Mouse (Mus musculus) heart, adult 2 months (tissue): Measurements from ENCODE around the gene Ispd.

Experiments used
- CTCF ChIP-seq: fragments of 200-600 bp; IDR thresholded peaks from 2 replicates; pipeline ENCODE4 v1.8.1; 2022; ENCODE audit warnings: antibody characterized with exemption, mild to moderate bottlenecking, moderate library complexity
- POLR2A ChIP-seq: fragments of 200-500 bp; IDR thresholded peaks from 2 replicates; pipeline ENCODE4 v1.6.1; 2011; ENCODE audit warnings: mild to moderate bottlenecking, low read depth, low read length, control low read depth; ENCODE audit not compliant: insufficient read depth

GRCm38 (mm10) chr12:36666771-36667170, 285.5 kb downstream of the Ispd start:
- no peak for TF ChIP-seq CTCF
- no peak for TF ChIP-seq POLR2A
